Mouse (Mus musculus) liver, embryonic 14.5 days (tissue): ENCODE results near the gene 2610528A11Rik.

Experiments used
- CTCF ChIP-seq: IDR thresholded peaks from 2 replicates; pipeline ENCODE4 v1.5.1; 2016; ENCODE audit warnings: antibody characterized with exemption, low read depth, control low read depth
- EP300 ChIP-seq: IDR thresholded peaks from 2 replicates; pipeline ENCODE4 v1.6.1; 2016; ENCODE audit warnings: antibody characterized with exemption, low read depth

GRCm38 (mm10) chr14:37112931-37113330 is 891 bp downstream of the 2610528A11Rik start:
- TF ChIP-seq CTCF (no peak), EP300 (no peak)
